In genomic region chr2:26933304-26934055, GRCm38 (mm10) we compare ENCODE assay signal across 1 mouse cellular context.
A peak's percentile ranks its signal among the peaks of the same experiment; 100 is the strongest.
TF ChIP-seq lines count a peak whose summit lies in the region.

Surf4 (minus strand) TSS chr2:26933928.
Stkld1 (plus strand) TSS chr2:26934047.

TF ChIP-seq in CH12.LX, 34 proteins besides CTCF, POLR2A, EP300 and RAD21 (continued from another document):
- TF ChIP-seq POLR2AphosphoS2 (IDR thresholded peaks at IDR 0.05; ENCODE audit: low read depth, low read length) (peak; percentile 67; the same call in 1 of the 2 replicates), MAX (IDR thresholded peaks at IDR 0.05; ENCODE audit: low read length) (no peak)
